Mouse (Mus musculus): Measurements from ENCODE around the gene Nwd1.

Gene Nwd1

DNA sequence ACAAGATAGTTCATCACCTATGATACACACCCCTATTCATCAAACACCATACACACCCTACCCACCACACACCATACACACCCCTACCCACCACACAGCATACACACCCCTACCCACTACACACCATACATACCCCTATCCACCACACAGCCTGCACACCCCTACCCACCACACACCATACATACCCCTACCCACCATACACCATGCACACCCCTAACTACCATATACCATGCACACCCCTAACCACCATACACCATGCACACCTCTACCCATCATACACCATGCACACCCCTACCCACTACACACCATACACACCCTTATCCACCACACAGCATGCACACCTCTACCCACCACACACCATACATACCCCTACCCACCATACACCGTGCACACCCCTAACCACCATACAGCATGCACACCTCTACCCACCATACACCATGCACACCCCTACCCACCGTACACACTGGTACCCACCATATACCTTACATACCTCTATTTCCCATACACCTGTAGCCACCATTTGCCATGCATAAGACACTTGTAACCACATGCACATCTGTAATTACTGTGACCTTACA, 51.9 kb downstream of the Nwd1 start:
- DNase-seq (ENCODE audit: extremely low spot score, low spot score), result no peak

GRCm38 (mm10) chr8:72712569-72712968, 66.1 kb downstream of the Nwd1 start:
- no peak for DNase-seq (ENCODE audit: extremely low spot score, low spot score)

DNA sequence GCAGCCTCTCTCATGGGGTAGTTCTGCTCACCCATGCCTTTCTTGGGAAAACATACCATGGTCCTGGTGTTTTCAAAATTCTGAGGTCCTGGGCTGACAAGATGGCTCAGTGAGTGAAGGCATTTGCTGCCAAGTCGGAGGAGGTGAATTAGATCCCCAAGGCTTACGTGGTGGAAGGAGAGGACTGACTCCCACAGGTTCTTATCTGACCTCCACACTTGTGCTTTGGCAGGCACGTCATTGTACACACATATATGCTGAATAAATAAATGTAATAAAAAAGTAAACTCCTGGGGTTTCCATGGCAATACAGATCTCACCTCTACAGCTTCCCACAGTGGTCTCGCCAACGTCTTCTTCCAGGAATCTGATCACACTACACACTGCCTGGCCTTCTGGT, 70.1 kb downstream of the Nwd1 start:
- no peak for DNase-seq (ENCODE audit: extremely low spot score, low spot score)

DNA sequence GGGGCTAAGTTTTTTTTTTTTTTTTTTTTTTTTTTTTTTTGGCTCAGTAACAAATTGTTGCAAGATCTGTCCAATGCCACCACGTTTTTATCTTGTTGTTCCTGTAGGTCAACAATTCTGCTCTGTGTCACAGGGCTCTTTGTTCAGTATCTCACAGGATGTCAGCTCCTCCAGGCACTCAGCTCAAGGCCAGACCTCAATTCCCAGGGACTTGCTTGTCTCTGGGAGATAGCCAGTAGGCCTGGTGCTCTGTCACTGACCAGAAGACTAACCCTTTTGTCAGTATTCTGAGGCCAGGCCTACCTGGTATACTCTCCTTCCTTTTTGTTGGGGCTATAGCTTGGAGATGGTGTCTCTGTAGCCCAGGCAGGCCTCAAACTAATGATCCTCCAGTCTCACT, 74.0 kb downstream of the Nwd1 start:
- DNase-seq (ENCODE audit: extremely low spot score, low spot score), result no peak

GRCm38 (mm10) chr8:72722769-72723650, 76.5 kb downstream of the Nwd1 start, which contains the start of gene Sin3b:
Gene Sin3b (plus strand): TSS chr8:72723285.
- peak; percentile 91 for DNase-seq (ENCODE audit: extremely low spot score, low spot score)

- peak; percentile 45 for DNase-seq (ENCODE audit: extremely low spot score, low spot score)
These were observed 77.1 kb downstream of the Nwd1 start for GRCm38 (mm10) chr8:72723651-72724001.

- DNase-seq (ENCODE audit: extremely low spot score, low spot score), result no peak
These were observed 82.1 kb downstream of the Nwd1 start for GRCm38 (mm10) chr8:72728636-72729035.

- no peak for DNase-seq (ENCODE audit: extremely low spot score, low spot score)
These were observed 88.5 kb downstream of the Nwd1 start for GRCm38 (mm10) chr8:72735001-72735400.

GRCm38 (mm10) chr8:72736868-72737267, 90.4 kb downstream of the Nwd1 start:
- no peak for DNase-seq (ENCODE audit: extremely low spot score, low spot score)

DNA sequence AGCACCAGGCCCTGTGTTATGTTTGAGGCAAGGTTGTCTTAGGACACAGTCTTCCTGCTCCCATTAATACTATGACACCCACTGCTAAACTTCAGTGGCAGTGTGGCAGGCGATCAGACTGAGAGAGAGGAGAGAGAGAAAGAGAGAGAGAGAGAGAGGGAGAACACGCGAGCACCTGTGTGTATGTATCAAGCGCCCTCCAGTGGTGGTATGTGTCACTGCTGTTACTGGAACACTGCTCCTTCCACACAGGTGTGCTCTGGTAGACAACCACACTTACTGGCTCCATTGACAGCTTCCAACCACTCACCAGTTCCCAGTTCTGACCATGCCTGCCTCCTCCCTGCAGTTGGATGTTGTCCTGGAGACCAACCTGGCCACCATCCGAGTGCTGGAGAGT, 99.5 kb downstream of the Nwd1 start:
- no peak for DNase-seq (ENCODE audit: extremely low spot score, low spot score)

- DNase-seq (ENCODE audit: extremely low spot score, low spot score), result no peak
These were observed 103.3 kb downstream of the Nwd1 start for GRCm38 (mm10) chr8:72749846-72750245.

DNA sequence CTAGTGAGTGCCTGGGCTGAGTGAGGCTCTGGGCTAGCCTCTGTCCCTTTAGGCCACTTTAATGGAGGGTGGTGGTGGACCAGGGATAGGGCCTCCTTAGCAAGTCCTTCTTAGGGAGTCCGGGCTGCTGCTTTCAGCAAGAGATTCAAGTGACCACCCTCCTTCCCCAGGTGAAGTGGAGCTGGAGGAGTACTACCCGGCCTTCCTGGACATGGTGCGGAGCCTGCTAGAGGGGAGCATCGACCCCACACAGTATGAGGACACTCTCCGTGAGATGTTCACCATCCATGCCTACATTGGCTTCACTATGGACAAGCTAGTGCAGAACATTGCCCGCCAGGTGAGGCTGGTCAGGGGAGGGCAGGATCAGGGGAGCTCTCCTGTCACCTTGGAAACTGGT, 103.8 kb downstream of the Nwd1 start:
- DNase-seq (ENCODE audit: extremely low spot score, low spot score), result no peak

- DNase-seq (ENCODE audit: extremely low spot score, low spot score), result no peak
These were observed 104.6 kb downstream of the Nwd1 start for GRCm38 (mm10) chr8:72751126-72751525.

- DNase-seq (ENCODE audit: extremely low spot score, low spot score), result peak; percentile 8
These were observed 105.8 kb downstream of the Nwd1 start for GRCm38 (mm10) chr8:72752289-72752688.

- peak; percentile 9 for DNase-seq (ENCODE audit: extremely low spot score, low spot score)
These were observed 106.7 kb downstream of the Nwd1 start for GRCm38 (mm10) chr8:72753165-72753564.

DNA sequence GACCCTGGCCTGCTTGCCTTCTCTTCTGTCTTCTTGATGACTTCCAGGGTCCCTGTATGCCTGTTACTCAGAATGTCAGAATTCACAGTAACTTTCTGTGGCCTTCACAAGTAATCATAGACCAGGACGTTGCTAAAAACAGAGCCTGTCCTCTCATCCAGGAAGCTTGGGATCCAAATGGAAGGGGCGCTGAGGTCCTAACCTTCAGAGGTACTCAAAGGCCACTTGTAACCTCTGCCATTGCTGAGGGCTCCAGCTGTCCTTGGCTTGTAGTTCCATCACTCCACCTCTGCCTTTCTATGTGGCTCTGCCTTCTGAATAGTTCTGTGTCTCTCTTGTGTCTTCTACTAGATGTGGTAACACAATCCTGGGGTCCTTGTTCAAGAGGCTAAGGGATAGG, 107.3 kb downstream of the Nwd1 start:
- no peak for DNase-seq (ENCODE audit: extremely low spot score, low spot score)

- peak; percentile 8 for DNase-seq (ENCODE audit: extremely low spot score, low spot score)
These were observed 109.5 kb downstream of the Nwd1 start for GRCm38 (mm10) chr8:72756031-72756430.

GRCm38 (mm10) chr8:72756771-72757390, 110.4 kb downstream of the Nwd1 start:
- DNase-seq (ENCODE audit: extremely low spot score, low spot score), result no peak

- DNase-seq (ENCODE audit: extremely low spot score, low spot score), result no peak
These were observed 111.1 kb downstream of the Nwd1 start for GRCm38 (mm10) chr8:72757426-72758195.

DNA sequence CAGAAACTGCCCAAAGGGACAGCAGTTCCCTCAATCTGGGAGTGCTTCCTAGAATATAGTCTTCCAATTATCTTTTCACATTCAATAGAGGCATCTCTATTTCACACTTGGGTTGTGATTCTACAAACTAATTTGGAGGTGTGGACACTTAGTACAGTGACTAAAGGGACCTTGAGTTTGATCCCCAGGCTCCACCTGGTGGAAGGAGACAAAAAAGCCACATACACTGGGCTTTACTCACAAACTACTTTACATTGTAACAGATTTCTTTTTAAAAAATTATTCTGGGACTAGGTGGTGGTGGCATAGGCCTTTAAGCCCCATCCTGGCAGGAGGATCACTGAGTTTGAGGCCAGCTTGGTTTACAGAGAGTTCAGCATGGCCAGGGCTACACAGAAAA, 111.8 kb downstream of the Nwd1 start:
- DNase-seq (ENCODE audit: extremely low spot score, low spot score), result no peak

DNA sequence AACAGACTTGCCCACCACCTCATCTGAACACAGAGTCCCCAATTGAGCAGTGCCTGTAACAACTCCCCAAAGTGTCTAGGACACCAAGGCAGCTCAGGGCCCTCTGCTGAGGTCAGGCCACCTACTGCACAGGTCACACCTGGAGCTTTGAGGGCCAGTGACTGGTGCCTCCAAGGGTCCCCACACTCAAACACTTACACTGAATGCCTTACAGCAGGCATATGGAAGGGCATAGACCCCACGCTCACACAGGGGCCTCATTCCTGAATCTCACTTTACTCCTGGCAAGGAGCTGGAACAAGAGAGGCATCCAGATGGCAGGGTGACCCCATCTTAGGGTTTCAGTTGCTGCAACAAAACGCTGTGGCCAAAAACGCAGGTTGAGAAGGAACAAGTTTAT, 113.7 kb downstream of the Nwd1 start:
- no peak for DNase-seq (ENCODE audit: extremely low spot score, low spot score)

Measured in neural tube, embryonic 10.5 days (tissue).